Mouse (Mus musculus) midbrain, postnatal 0 days (tissue): ENCODE data around the gene Rbm20. TPM values are rescaled to one million over a fixed set of nuclear protein-coding genes. Genes with fewer than 3 reads are reported as not detected.
"Not testable (repeated sequence)": the region's sequence is repeated elsewhere in the genome, so short reads cannot be mapped to it uniquely, and the experiment has no call there.

Source experiments
- ATAC-seq: fragments of 200-750 bp; cut with Nextera tagmentation; 2 replicates; pipeline ENCODE4 v1.8.0; 2017; ENCODE audit warnings: moderate number of reproducible peaks, mild to moderate bottlenecking, moderate TSS enrichment, moderate library complexity; ENCODE audit not compliant: low FRiP score
- DNase-seq: peaks from one replicate; pipeline ENCODE4 v3.0.0-alpha.2; 2015; ENCODE audit warnings: low spot score
- H3K27ac ChIP-seq: fragments of 300-500 bp; sonication (generic); 2 replicates; pipeline ENCODE4 v1.5.1; 2014; ENCODE audit warnings: low read depth, mild to moderate bottlenecking, low read length, mixed read lengths
- H3K27me3 ChIP-seq: fragments of 300-500 bp; sonication (generic); 2 replicates; pipeline ENCODE4 v1.6.1; 2014; ENCODE audit warnings: low read length, control low read depth, mixed read lengths; ENCODE audit not compliant: insufficient read depth
- H3K36me3 ChIP-seq: fragments of 300-500 bp; sonication (generic); 2 replicates; pipeline ENCODE4 v1.6.1; 2014; ENCODE audit warnings: low read length, control low read depth, mixed read lengths; ENCODE audit not compliant: insufficient read depth
- H3K4me1 ChIP-seq: fragments of 300-500 bp; sonication (generic); 2 replicates; pipeline ENCODE4 v1.6.1; 2014; ENCODE audit warnings: mild to moderate bottlenecking, control low read depth, antibody characterized with exemption, low read length, mixed read lengths; ENCODE audit not compliant: insufficient read depth
- H3K4me2 ChIP-seq: fragments of 300-500 bp; sonication (generic); 2 replicates; pipeline ENCODE4 v1.6.1; 2014; ENCODE audit warnings: low read depth, mild to moderate bottlenecking, low read length, mixed read lengths; ENCODE audit not compliant: poor library complexity, severe bottlenecking
- H3K4me3 ChIP-seq: fragments of 300-500 bp; sonication (generic); 2 replicates; pipeline ENCODE4 v1.5.1; 2014; ENCODE audit warnings: low read depth, mild to moderate bottlenecking, low read length, moderate library complexity
- H3K9ac ChIP-seq: fragments of 300-500 bp; sonication (generic); replicated peaks from 2 replicates; pipeline ENCODE4 v1.6.1; 2014; ENCODE audit warnings: mild to moderate bottlenecking, low read length, moderate library complexity, mixed read lengths; ENCODE audit not compliant: poor library complexity, severe bottlenecking
- H3K9me3 ChIP-seq: fragments of 300-500 bp; sonication (generic); 2 replicates; pipeline ENCODE4 v1.6.1; 2016; ENCODE audit warnings: low read length, control low read depth
- CTCF ChIP-seq: IDR thresholded peaks from 2 replicates; pipeline ENCODE4 v1.5.1; 2016; ENCODE audit warnings: antibody characterized with exemption, mild to moderate bottlenecking
- WGBS: fragments of 180-500 bp; shearing (Covaris S2); extraction: QIAGEN DNeasy Blood & Tissue Kit; methylation state at CpG from one replicate; pipeline ENCODE4 v1.1.7; 2014; 5-methylcytosine and 5-hydroxymethylcytosine counted together
- polyA plus RNA-seq: library from polyadenylated mRNA; unstranded; fragments of >200 nt; fragmentation: Nextera tagmentation; extraction: Ambion mirVana; gene quantifications from 2 replicates; pipeline ENCODE4 v1.2.1, GENCODE M21; 2015
- total RNA-seq: library from RNA; depleted of rRNA; stranded (reverse); fragments of >200 nt; gene quantifications from 2 replicates; pipeline ENCODE4 v1.2.3, GENCODE M21; 2014

Gene Rbm20
- total and polyA plus RNA-seq, 2 experiments from 2014 or later: 0.75 to 2.0 TPM

DNA sequence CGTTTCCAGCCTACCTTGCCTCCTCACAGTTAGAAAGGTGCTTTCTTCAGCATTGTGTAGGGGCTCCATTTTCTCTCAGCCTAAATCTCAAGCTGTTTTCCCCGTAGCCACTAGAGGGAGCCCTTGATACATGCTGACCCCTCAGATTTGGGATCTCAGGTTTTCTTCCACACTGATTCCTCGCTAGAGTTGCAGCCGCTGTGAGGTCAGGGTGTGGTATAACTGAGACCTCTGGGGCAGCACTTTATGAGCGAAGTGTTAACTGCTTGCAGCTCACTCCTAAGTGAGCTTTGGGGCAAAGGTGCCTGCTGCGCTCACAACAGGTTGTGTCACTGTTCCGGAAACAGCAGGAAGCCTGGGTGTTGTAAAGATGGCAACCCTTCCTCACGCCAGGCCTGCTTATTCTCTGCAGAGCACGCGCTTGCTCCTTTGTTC lies 28.3 kb upstream of the Rbm20 start:
- peak; percentile 63 for ATAC-seq
- Histone ChIP-seq H3K27me3 (no peaks in the 10 kb centered on the region), H3K4me3 (no peak overlapping the region), H3K9me3 (no peaks in the 10 kb centered on the region), H3K4me2 (no peak overlapping the region), H3K36me3 (peaks cover 21% of the 10 kb centered on the region; the same call in 1 of the 2 replicates), H3K9ac (no peak overlapping the region), H3K27ac (peak overlapping the region; percentile 59), H3K4me1 (peaks cover 5% of the 10 kb centered on the region; the same call in 1 of the 2 replicates)
- WGBS: 30% methylated on average over 10 of the region's 10 CpGs
- peak; percentile 84 for DNase-seq
- TF ChIP-seq CTCF: peak; percentile 98

DNA sequence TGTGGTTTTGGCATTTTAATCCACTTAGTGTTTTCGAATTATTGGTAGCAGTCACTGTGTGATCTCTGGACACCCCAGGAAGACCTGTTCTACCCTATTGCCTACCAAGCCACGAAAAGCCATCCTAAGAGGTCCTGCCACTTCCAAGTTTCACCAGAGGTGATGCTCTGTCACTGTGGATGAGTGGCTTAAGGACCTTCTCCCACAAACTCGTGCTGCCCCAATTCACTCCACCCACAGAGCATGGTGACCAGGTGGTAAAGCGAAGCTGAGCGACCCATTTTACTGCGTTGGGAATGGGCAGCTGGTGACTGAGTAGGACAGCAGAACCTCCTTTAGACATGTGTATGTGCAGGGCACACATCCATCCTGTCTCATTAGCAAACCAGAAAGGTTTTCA lies 27.7 kb upstream of the Rbm20 start:
- ATAC-seq (peak; percentile 62; the same call in 1 of the 2 replicates), DNase-seq (peak; percentile 38)
- Histone ChIP-seq H3K4me1 (peaks cover 8% of the 10 kb centered on the region; the same call in 1 of the 2 replicates), H3K27me3 (no peaks in the 10 kb centered on the region), H3K27ac (peak overlapping the region; percentile 59), H3K4me2 (no peak overlapping the region), H3K9ac (no peak overlapping the region), H3K9me3 (no peaks in the 10 kb centered on the region), H3K36me3 (peaks cover 18% of the 10 kb centered on the region; the same call in 1 of the 2 replicates), H3K4me3 (no peak overlapping the region)
- peak; percentile 74 for TF ChIP-seq CTCF
- 62% methylated on average over 6 of the region's 6 CpGs for WGBS

DNA sequence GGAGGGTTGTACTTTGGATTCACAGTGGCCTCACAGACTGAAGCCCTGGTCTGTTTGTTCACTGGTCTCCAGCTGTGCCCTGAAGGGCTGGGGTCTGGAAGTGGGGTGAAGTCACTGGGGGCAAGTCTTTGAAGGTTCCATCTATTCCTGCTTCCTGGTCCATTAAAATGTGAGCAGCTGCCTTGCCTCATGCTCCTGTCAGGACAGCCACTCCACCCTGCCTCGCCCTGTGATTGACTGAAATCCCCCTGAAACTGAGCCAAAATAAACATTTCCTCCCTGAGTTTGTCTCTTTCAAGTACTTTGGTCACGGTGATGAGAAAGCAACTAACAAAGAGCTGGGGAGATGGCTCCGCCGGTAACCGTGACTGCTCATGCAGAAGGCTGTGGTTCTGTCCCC lies 27.3 kb upstream of the Rbm20 start:
- Histone ChIP-seq H3K9me3 (no peaks in the 10 kb centered on the region), H3K9ac (no peak overlapping the region), H3K4me1 (peaks cover 8% of the 10 kb centered on the region; the same call in 1 of the 2 replicates), H3K27me3 (no peaks in the 10 kb centered on the region), H3K4me3 (no peak overlapping the region), H3K27ac (no peak overlapping the region), H3K36me3 (peaks cover 18% of the 10 kb centered on the region; the same call in 1 of the 2 replicates), H3K4me2 (no peak overlapping the region)
- no peak for TF ChIP-seq CTCF
- ATAC-seq (peak; percentile 36; the same call in 1 of the 2 replicates), DNase-seq (no peak)
- WGBS: 36% methylated on average over 5 of the region's 5 CpGs

DNA sequence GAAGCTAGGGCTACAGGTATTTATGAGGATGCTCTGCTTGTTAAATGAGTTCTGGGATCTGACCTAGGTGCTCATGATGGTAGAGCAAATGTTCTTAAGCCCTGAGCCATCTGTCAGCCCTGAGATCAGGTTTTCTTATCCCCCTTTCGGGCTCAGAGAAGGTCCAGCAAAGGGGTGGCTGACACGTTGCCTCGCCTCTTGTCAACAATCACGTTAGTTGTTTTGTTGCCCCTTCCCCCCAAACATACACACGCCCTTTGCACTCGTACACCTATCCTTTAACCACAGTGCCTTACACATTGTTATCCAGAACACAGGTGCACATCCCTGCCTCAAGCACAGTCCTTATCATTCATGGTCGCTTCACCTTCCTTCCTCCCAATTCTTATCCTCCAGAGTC lies 26.2 kb upstream of the Rbm20 start:
- H3K36me3 ChIP-seq: peaks cover 9% of the 10 kb centered on the region; the same call in 1 of the 2 replicates
- H3K4me1 ChIP-seq: peaks cover 8% of the 10 kb centered on the region; the same call in 1 of the 2 replicates
- no peaks in the 10 kb centered on the region for H3K27me3 ChIP-seq
- no peaks in the 10 kb centered on the region for H3K9me3 ChIP-seq
- no peak overlapping the region for H3K9ac ChIP-seq
- H3K4me3 ChIP-seq: no peak overlapping the region
- 82% methylated on average over 7 of the region's 7 CpGs for WGBS
- no peak overlapping the region for H3K27ac ChIP-seq
- ATAC-seq: no peak
- TF ChIP-seq CTCF: no peak
- DNase-seq: no peak
- H3K4me2 ChIP-seq: no peak overlapping the region

DNA sequence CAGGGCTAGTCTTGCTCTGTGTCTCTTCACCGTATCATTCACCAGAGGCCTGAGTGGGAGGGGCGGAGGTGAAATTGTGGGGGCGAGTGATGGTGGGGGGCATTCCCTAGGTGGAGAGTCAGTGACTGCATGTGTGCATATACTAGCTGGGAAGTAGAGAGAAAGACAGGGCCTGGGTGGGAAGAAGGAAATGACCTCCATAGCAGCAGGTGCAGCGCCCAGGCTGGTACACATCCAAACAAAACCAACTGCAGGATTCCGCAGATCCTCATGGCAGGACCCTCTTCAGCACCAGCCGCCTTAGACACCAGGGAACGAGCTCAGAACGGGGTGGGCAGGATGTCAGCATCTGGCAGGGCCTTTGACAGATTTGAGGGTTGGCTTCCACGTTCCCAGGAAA lies 24.8 kb upstream of the Rbm20 start:
- H3K27ac ChIP-seq: no peak overlapping the region

DNA sequence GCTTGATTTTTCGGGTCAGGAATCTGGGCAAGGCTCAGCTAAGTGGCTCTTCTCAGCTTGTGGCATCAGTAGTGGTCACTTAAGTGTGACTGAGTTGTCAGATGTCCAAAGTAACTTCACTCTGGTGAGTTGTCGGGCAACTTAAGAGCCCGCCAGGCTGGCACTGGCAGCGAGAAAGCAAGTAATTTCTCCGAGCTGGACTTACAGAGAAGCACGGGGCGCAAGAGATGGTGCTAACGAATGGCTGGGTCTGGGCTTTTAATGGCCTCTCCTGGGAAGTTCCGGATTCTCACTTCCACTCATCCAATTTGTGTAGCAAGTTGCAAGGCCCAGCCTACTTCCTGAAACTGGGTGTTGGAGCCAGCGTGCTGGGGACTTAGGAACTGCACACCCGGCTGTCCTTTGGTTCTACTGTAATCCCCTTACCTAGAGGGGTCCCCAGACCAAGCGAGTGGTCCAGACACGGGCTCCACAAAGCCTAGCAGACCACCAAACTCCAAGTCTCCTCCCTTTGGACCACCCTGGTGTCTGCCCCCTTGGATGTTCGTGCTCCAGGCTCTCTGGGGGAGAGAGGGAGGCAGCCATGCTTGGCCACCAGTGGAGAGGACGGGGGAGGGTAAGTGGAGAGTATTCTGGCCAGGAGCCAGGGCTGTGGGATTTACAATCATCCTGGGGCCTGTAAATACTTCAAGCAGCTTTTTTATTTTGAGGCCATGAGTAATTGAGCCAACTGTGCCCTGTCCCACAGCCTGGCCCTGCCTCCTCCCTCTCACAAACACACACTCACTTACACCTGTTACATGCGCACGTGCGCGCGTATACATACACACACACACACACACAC lies 23.3 kb upstream of the Rbm20 start:
- Histone ChIP-seq H3K9ac (no peak overlapping the region), H3K4me2 (no peak overlapping the region), H3K36me3 (no peaks in the 10 kb centered on the region), H3K27ac (no peak overlapping the region), H3K9me3 (no peaks in the 10 kb centered on the region), H3K4me3 (no peak overlapping the region), H3K4me1 (peaks cover 8% of the 10 kb centered on the region; the same call in 1 of the 2 replicates), H3K27me3 (no peaks in the 10 kb centered on the region)
- WGBS: 60% methylated on average over 20 of the region's 20 CpGs
- TF ChIP-seq CTCF: no peak
- ATAC-seq (no peak), DNase-seq (no peak)

More for the DNA sequence above, 24.8 kb upstream of the Rbm20 start:
- no peaks in the 10 kb centered on the region for H3K9me3 ChIP-seq
- no peak overlapping the region for H3K4me3 ChIP-seq
- no peak for DNase-seq
- H3K9ac ChIP-seq: no peak overlapping the region
- no peaks in the 10 kb centered on the region for H3K27me3 ChIP-seq
- ATAC-seq: no peak
- no peaks in the 10 kb centered on the region for H3K36me3 ChIP-seq
- no peak for TF ChIP-seq CTCF
- H3K4me2 ChIP-seq: no peak overlapping the region
- H3K4me1 ChIP-seq: peaks cover 8% of the 10 kb centered on the region; the same call in 1 of the 2 replicates
- WGBS: 51% methylated on average over 9 of the region's 9 CpGs

DNA sequence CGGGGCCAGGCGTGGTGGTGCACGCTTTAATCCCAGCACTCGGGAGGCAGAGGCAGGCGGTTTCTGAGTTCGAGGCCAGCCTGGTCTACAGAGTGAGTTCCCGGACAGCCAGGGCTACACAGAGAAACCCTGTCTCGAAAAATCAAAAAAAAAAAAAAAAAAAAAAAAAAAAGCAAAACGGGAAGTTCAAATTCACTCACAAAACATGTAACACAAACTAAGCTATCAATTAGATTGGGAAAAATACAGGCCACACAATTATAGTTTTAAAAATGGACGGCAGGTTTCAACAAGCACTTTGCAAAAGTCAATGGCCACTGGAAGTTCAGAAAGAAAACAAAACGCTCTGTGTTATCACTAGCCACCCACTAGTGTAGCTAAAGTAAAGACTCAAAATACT lies 20.7 kb upstream of the Rbm20 start:
- H3K9me3 ChIP-seq, H3K27ac ChIP-seq, H3K4me3 ChIP-seq, DNase-seq, ATAC-seq, H3K9ac ChIP-seq, H3K4me2 ChIP-seq, H3K4me1 ChIP-seq, H3K36me3 ChIP-seq, H3K27me3 ChIP-seq: not testable (repeated sequence)
- WGBS: 87% methylated on average over 11 of the region's 11 CpGs
